Comparison of ENCODE assay signal across 16 mouse cellular contexts in the genomic region with DNA sequence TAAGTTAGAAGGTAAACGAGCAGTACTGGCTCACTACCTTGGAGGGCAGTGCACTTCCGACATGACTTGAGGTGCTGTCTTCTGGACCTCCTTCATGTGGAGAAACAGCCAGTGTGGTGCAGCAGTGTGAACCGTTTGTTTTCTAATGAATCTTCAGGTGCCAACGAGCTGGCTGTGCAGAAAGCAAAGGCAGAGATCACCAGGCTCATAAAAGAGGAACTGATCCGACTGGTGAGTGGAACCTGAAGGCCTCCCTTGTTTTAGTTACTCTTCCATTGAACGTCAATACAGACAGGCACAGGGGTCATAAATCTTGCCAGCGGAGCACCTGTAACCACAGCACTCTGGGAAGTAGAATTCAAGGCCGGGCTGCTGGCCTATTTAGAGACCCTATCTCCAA.
"Had no signal": no experiment of that assay in that cellular context is flagged by ENCODE, and none has a peak within 500 bp of the region (broad histone marks: within the 10 kb centered on the region; RNA-seq: fewer than 3 reads in every experiment).

No protein-coding gene starts in this region.

- H3K27ac ChIP-seq: lung, embryonic 15.5 days; macrophage; midbrain, embryonic 13.5 days; midbrain, embryonic 15.5 days; neural tube, embryonic 12.5 days had no signal

- H3K4me1 ChIP-seq: megakaryocyte, embryonic 14.5 days; midbrain, embryonic 13.5 days; midbrain, embryonic 15.5 days; neural tube, embryonic 12.5 days had no signal

- H3K4me2 ChIP-seq: lung, embryonic 15.5 days; midbrain, embryonic 11.5 days; midbrain, embryonic 13.5 days; midbrain, embryonic 15.5 days; neural tube, embryonic 12.5 days had no signal

- DNase-seq: liver, postnatal 0 days; lung, adult 2 months; lung, postnatal 14 days; lung, postnatal 36 days; right cerebral cortex, postnatal 14 days; thymus, adult 18-20 months; thymus, postnatal 14 days; thymus, postnatal 36 days had no signal

- H3K9me3 ChIP-seq: lung, embryonic 15.5 days; megakaryocyte, embryonic 14.5 days; midbrain, embryonic 13.5 days; midbrain, embryonic 15.5 days; neural tube, embryonic 12.5 days had no signal

- ATAC-seq: liver, postnatal 0 days; lung, postnatal 0 days; midbrain, embryonic 13.5 days; midbrain, embryonic 15.5 days had no signal

- H3K4me3 ChIP-seq: lung, embryonic 15.5 days; megakaryocyte, embryonic 14.5 days; midbrain, embryonic 13.5 days; midbrain, embryonic 15.5 days; neural tube, embryonic 12.5 days had no signal

- H3K27me3 ChIP-seq: lung, embryonic 15.5 days; megakaryocyte, embryonic 14.5 days; midbrain, embryonic 13.5 days; midbrain, embryonic 15.5 days; neural tube, embryonic 12.5 days had no signal

- H3K9ac ChIP-seq: liver, postnatal 0 days; lung, embryonic 15.5 days; midbrain, embryonic 13.5 days; midbrain, embryonic 15.5 days; neural tube, embryonic 12.5 days had no signal
